Comparison of ENCODE assay signal across 9 mouse cellular contexts in genomic region chr9:61862071-61862480, GRCm38 (mm10). TPM values are rescaled to one million over a fixed set of nuclear protein-coding genes. Genes with fewer than 3 reads are reported as not detected.
DNase-seq lines count a peak whose midpoint lies in the region; ATAC-seq and TF ChIP-seq lines count a peak whose summit lies in the region.
"Had no signal": no experiment of that assay in that cellular context is flagged by ENCODE, and none has a peak within 500 bp of the region (broad histone marks: within the 10 kb centered on the region; RNA-seq: fewer than 3 reads in every experiment).

No protein-coding gene starts in this region.

- no peaks in the 10 kb centered on the region for H3K4me1 ChIP-seq in midbrain, postnatal 0 days (ENCODE audit: insufficient read depth, low read length)
- H3K4me1 ChIP-seq in liver, embryonic 11.5 days (replicated peaks; ENCODE audit: control insufficient read depth, insufficient read depth, low read length), result no peaks in the 10 kb centered on the region

- no peaks in the 10 kb centered on the region for H3K36me3 ChIP-seq in midbrain, postnatal 0 days (ENCODE audit: insufficient read depth, low read length)
- no peaks in the 10 kb centered on the region for H3K36me3 ChIP-seq in liver, embryonic 11.5 days (ENCODE audit: control insufficient read depth, insufficient read depth, low read length)

- no peak overlapping the region for H3K27ac ChIP-seq in layer of hippocampus, adult 2 months
- no peak overlapping the region for H3K27ac ChIP-seq in midbrain, postnatal 0 days (ENCODE audit: low read depth, low read length)
- no peak overlapping the region for H3K27ac ChIP-seq in liver, embryonic 11.5 days (ENCODE audit: low read depth, low read length)

- H3K9me3 ChIP-seq in midbrain, postnatal 0 days (ENCODE audit: low read length), result no peaks in the 10 kb centered on the region
- no peaks in the 10 kb centered on the region for H3K9me3 ChIP-seq in liver, embryonic 11.5 days (ENCODE audit: control insufficient read depth, low read length)

- H3K4me2 ChIP-seq in midbrain, postnatal 0 days (ENCODE audit: low read depth, low read length, poor library complexity, severe bottlenecking), result no peak overlapping the region
- H3K4me2 ChIP-seq in liver, embryonic 11.5 days, result no peak overlapping the region

- 57% methylated on average over 6 of the region's 6 CpGs for WGBS in midbrain, postnatal 0 days
- WGBS in liver, embryonic 11.5 days, result 90% methylated on average over 6 of the region's 6 CpGs

- intact Hi-C loops in heart, postnatal 36 days (cut with DNase I), result no loop called here

- TF ChIP-seq CTCF in layer of hippocampus, adult 2 months (conservative IDR thresholded peaks at IDR 0.05), result no peak
- no peak for TF ChIP-seq CTCF in midbrain, postnatal 0 days (IDR thresholded peaks at IDR 0.05)

- no peaks in the 10 kb centered on the region for H3K27me3 ChIP-seq in midbrain, postnatal 0 days (ENCODE audit: insufficient read depth, low read length)
- peaks cover 6% of the 10 kb centered on the region for H3K27me3 ChIP-seq in liver, embryonic 11.5 days (replicated peaks; ENCODE audit: control insufficient read depth, insufficient read depth, low read length)

- no peak overlapping the region for H3K9ac ChIP-seq in midbrain, postnatal 0 days (replicated peaks; ENCODE audit: low read length, poor library complexity, severe bottlenecking)
- H3K9ac ChIP-seq in liver, embryonic 11.5 days (ENCODE audit: low read depth, low read length), result no peak overlapping the region

- H3K4me3 ChIP-seq in layer of hippocampus, adult 2 months, result no peak overlapping the region
- no peak overlapping the region for H3K4me3 ChIP-seq in midbrain, postnatal 0 days (ENCODE audit: low read depth, low read length)
- H3K4me3 ChIP-seq in liver, embryonic 11.5 days (ENCODE audit: low read depth, low read length), result no peak overlapping the region

- peak; percentile 47 to 84 for DNase-seq in cerebellum, postnatal 4 days (ENCODE audit: low spot score in 2 of 2)
- peak; percentile 87 for DNase-seq in brain, adult 2 months (ENCODE audit: low read depth, low spot score)
- DNase-seq in layer of hippocampus, adult 2 months (ENCODE audit: low spot score in 2 of 2), result peak; percentile 51 to 54
- peak; percentile 89 for DNase-seq in midbrain, postnatal 0 days (ENCODE audit: low spot score)
- DNase-seq in liver, embryonic 11.5 days (ENCODE audit: low spot score), result no peak
- no peak for DNase-seq in heart, postnatal 36 days
- DNase-seq in spleen, postnatal 36 days (ENCODE audit: low spot score in 2 of 2), result no peak
- DNase-seq: thymus, adult 18-20 months had no signal

- ATAC-seq in cerebellum, adult (ENCODE audit: insufficient number of reproducible peaks, low FRiP score, low TSS enrichment), result no peak
- peak; percentile 65; the same call in 1 of the 2 replicates for ATAC-seq in midbrain, postnatal 0 days (ENCODE audit: low FRiP score)
- ATAC-seq in liver, embryonic 11.5 days (replicated peaks; ENCODE audit: low FRiP score), result no peak

RNA-seq across cellular contexts. Expression of gene Rplp1, which starts 52.3 kb away (rescaled TPM):
- total RNA-seq in layer of hippocampus, adult 2 months (2021), result 1,000 to 10,000 TPM; 1,620 to 1,656 TPM
- 3,080 and 3,220 TPM in 2 replicates for total RNA-seq in midbrain, postnatal 0 days (2014; rRNA removed)
- 983 and 1,053 TPM in 2 replicates for polyA plus RNA-seq in midbrain, postnatal 0 days (2015; fragmentation: Nextera tagmentation; extraction: Ambion mirVana)
- polyA plus RNA-seq in liver, embryonic 11.5 days (2014; fragmentation: Nextera tagmentation; extraction: Ambion mirVana), result 1,876 and 2,139 TPM in 2 replicates
- 1,000 to 10,000 TPM; 1,412 to 1,619 TPM for total RNA-seq in heart, postnatal 36 days (2021)

Comparison
In these comparisons a context has a peak if more than half of its experiments do, and no peak if none do; other contexts are left out.
1. DNase-seq: peak in cerebellum, postnatal 4 days (2 of 2), brain, adult 2 months (single experiment), layer of hippocampus, adult 2 months (2 of 2) and midbrain, postnatal 0 days (single experiment); none in liver, embryonic 11.5 days (single experiment), heart, postnatal 36 days (0 of 2) and spleen, postnatal 36 days (0 of 2).